Mouse (Mus musculus) frontal cortex, adult (tissue): ENCODE measurements around the gene Panx2.

Source experiments
- ATAC-seq: cut with Nextera tagmentation; 2 replicates; pipeline ENCODE4 v1.9.2; 2017; ENCODE audit warnings: mild to moderate bottlenecking, moderate library complexity, mixed read lengths; ENCODE audit not compliant: low TSS enrichment

Panx2 gene

DNA sequence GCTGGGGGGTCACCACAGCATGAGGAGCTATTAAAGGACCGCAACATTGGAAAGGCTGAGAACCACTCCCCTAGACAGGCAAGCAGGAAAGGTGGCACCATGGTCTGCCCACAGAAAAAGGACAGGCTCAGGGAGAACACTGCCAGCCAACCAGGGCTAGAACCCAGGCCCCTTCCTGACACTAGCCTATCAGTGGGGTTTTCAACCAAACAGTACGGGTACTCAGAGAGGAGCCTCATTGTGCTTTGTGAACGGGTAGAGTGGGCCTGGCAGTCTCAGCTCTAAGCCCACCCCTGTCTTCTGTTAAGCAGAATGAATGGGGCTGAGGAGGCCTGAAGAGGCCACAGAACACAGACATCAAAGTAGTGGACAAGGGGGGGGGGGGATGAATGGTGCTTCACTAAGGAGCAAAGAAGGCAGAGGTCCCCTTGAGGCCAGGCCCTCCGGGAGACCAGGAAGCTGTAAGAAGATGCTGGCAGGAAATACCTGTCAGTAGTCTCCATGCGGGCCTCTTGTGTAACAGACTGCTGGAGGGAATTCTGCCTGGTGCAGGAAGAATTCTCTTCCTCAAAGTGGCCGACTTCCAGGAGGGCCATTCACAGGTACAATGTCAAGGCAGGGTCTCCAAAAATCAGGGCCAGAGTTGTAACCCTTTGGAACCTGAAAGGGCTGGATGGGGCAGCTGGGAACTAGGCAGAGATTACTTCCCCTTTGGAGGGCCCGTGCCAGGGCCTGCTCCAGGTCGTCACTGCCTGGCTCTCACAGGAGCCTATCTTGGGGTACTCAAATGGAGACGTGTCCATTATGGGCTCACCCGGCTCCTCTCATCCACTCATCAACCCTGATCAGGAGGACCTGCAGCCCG, 15.3 kb downstream of the Panx2 start, which contains the start of gene Trabd:
TSS of gene Trabd (plus strand) at position 512 of the 865 bp plus-strand sequence.
- ATAC-seq = no peak; the same call in 1 of the 2 replicates

DNA sequence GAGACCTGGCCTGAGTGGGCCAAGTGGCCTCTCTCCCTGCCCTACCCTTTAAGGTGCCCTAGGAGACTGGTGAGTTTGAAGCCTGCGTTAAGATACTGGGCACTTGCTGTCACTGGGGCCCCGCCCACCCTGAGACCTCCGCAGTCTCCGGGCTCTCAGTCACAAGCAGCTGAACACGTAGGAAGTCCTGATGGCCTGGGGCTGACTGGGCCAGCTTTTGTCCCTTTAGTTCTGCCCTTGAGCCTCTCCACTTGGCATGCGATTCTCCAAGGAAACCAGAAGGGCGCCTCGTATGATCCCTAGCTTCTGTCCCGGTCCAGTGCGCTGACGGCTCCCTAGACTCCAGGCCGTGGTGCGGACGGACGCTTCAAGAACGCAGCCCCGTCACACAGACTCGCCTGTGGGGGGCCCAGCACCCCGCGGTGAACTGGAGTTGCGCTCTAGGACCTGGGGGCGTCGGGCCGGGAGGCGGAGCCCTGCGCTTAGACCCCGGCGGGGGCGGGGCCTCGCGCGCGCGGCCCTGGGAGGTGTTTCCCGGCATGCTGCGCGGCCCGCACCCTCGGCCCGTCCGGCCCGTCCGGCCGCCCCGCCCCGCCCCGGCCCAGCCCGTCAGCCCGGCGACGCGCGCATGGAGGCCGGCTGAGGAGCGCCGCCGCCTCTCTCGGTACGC, 16.1 kb downstream of the Panx2 start:
- peak; percentile 80 for ATAC-seq

DNA sequence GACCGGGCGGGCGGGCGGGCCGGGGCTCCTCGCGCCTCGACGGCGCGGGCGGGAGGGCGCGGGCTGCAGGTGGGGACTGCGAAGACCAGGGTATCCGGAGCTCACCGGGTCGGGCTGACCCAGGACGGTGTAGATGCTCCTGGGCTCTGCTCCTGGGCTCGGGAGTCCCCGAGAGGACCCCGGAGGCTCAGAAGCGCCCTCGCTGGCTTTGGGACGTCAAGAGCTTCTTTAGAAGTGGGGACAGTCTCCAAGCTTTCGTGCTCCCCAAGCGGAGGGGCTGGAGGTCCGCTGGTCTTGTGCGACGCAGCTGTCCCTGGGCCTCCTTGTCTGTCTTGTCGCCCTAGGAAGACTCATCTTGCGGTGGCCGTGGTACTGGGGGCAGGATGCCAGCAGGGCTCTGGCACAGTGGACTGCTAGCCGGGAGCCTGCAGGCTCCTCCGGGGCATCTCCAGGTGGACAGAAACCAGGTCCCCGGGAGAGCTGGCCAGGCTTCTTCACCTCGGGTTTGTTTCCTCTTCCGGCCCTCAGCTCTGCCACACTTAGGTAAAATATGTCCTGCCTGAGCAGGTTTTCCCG, 16.7 kb downstream of the Panx2 start:
- no peak for ATAC-seq

DNA sequence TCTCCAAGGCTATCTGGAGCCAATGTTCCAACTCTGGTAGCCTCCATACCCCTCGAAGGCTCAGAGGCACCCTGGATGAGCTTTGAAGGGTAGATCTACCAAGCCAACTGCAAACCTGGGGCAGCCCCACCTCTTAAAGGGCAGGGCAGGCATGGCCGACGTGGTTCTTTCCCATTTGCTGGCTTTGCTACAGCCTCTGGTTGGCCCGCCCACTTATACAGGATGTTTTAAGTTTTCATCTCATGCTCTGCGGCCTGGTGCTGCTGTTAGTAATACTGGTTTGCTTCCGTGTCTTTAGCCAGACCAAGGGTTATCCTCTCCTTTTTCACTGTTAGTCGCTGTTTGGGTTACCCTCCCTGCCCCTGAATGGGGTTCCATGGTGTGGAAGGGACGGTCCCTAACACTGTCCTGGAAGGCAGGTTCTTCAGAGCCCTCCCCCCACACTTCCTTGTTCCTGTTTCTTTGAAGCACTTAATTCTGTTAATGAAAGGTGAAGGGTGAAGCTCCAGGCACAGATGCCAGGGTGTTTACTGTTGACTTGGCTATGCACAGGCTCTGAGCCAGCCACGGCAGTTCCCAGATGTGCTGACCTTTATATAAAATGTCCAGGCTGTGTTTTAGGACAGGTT, 18.8 kb downstream of the Panx2 start:
- ATAC-seq = no peak

DNA sequence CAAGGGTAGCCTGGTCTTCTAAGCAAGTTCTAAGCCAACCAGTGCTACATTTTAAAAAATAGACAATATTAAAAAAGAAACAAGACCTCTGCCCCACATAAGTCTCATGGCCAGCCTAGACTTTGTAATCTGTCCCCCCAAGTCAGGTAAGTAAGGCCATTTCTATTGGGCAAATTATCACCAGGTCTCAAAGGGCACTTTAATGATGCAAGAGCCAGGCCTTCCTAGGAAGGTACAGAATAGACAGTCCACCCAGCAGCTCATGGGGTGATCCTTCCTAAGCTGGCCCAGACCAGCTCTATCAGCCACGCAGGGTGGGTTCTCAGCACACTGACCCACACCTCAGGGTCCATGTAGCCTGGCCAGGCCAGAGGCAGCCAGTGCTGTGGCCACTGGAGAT, 24.4 kb downstream of the Panx2 start:
- ATAC-seq = no peak

DNA sequence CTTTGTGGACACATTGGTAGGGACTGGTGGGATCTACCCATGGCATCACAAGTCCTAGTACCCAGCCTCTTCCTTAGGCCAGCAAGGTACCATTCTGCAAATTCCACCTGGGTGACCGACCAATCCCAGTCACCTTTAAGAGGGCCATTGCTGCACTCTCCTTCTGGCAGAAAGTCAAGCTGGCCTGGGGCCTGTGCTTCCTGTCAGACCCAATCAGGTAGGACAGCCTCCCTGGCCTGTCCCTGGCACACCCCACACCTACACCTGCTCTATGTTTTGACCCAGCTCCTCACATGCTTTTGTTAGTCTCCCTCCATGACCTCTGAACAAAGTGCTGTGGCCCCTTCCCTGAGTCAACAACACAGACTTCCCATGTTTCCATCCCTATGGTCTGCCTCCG, 25.3 kb downstream of the Panx2 start:
- no peak for ATAC-seq

DNA sequence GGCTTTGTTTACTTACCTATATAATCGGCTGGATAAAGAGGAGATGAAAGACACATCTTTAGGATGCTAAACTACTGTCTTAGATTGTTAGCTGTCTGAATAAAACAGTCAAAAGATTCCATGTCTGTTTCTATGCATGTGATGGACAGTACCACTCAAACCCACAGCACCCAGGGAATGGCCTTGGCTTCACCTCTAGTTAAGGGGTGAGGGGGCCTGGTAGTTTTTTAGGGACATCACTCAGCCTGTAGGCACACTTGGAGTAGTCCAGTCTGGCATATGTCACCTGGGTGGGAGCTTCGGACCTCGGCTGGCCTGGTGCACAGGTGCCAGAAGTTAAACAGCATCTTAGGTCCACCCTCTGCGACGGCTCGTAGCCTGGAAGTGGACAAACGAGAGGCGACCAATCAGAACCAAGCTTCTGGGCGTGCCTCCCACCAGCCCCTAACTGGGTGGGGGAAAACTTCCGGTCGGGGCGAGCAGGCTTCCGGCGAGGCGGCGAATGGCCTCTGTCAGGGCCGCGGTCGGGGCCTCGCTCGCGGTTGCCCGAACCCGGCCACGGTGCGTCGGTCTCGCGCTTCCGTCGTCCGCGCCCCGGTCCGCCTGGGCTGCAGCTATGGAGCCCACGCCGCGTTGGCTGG, 29.2 kb downstream of the Panx2 start, which contains the start of gene Selenoo:
TSS of gene Selenoo (plus strand) at position 478 of the 641 bp plus-strand sequence.
- ATAC-seq = peak; percentile 93

DNA sequence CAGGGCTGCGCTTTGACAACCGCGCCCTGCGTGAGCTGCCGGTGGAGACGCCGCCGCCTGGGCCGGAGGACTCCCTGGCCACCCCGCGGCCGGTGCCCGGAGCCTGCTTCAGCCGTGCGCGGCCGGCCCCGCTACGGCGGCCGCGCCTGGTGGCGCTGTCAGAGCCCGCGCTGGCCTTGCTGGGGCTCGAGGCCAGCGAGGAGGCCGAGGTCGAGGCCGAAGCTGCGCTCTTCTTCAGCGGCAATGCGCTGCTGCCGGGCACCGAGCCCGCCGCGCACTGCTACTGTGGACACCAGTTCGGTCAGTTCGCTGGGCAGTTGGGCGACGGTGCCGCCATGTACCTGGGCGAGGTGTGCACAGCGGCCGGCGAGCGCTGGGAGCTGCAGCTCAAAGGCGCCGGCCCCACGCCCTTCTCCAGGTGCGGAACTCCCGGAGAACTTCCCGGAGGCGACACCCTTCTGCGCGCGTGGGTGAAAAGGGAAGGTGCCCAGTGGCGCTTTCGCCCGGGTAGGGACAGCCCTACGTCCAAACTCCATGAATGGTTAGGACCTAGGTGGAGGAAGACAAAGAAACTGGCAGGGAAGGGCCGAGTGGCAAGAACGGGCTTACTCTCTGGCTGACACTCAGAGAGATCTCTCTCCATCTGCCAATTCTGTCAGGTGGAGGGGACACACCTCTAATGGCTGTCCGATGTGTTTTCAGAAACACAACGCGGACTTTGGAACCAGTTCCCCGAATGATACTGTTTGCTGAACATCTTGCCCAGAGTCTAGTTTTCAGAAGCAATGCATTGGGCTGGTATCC, 29.9 kb downstream of the Panx2 start:
- ATAC-seq = peak; percentile 33; the same call in 1 of the 2 replicates

DNA sequence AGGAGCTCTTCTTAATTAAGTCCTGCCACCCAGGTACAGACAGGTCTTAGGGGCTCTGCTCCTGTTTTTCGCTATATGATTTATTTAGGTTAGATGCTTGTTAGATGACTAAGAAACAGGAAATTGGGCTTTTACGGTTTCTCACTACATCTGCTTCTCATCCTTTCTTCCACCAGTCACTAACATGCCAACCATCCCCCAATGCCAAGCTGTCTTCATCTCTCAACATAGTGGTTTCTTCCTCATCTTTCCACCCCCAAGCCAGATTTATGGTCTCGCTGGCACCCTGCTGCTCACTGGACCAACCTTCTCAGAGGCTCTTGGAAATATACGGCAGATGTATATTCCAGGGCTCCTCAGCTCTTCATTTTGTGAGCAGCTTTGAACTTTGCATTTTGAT, 31.1 kb downstream of the Panx2 start:
- ATAC-seq = no peak

DNA sequence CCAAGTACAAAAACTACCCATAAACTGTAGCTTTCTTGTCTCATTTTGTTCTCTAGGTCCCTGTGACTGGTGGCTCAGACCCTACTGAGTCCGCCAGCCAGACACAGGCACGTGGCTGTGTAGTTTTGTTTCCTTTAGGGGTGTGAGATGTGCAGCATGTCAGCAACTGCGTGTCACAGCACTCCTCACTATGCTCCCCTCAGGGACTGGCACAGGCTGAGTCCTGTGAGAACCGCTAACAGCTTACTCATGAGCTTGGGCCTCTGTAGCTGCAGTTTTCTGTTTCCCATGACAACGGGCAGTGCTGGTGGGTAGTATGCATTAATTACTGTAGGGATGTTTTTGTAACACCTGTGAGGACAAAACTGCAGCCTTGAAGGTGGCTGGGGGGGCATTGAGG, 32.6 kb downstream of the Panx2 start:
- no peak for ATAC-seq

DNA sequence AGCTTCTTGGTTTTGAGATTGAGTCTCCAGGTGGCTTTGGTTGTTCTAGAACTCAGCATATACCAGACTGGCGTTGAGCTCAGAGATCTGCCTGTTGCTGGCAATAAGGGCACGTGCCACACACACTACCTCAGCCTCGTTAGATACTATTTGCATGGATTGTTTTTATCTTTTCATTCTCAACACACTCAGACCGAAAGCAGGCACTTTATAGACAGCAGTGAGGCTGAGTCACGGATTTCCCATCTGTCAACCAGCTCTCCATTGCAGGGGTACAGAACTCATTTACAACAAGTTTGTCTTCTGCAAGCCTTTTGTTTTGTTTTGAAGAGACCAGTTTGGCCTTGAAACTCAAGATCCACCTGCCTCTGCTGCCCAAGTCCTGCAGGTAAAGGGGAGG, 37.9 kb downstream of the Panx2 start:
- 0 out of 2 replicates have a peak, but pooled peaks have one; percentile 22 for ATAC-seq

DNA sequence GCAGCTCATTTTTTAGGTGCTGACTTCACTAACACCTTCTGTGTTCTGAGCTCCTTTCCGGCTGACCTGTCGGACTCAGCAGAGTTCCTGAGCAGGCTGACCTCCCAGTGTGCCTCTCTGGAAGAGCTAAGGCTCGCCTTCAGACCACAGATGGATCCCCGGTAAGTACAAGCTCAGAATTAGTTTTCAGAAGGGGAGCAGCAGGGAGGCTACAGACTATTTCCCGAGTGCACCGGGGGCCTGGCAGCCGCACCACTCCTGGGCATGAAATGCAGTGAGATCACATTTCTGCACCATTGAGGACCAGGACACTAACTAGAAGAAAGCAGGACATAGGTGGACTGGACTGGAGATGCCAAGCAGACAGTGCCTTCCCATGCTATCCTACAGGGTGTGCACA, 39.1 kb downstream of the Panx2 start:
- ATAC-seq = no peak

DNA sequence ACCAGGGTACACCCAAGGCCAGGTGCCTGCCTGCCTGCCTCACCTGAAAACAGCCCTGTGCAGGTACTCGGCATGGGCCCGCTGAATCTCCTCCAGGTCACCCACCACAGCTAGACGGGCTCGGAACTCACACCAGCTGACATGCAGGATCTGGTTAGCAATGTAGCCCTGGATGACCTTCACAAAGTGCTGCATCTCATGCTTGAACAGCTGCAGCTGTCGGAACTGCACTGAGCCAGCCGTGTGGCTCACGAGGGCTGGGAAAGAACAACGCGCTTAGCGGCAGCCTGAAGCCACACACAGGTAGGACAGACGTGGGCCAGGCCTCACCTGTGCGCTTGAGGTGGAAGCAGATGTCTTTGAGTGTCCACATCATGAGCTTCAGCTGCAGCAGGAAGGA, 41.3 kb downstream of the Panx2 start:
- ATAC-seq = no peak

DNA sequence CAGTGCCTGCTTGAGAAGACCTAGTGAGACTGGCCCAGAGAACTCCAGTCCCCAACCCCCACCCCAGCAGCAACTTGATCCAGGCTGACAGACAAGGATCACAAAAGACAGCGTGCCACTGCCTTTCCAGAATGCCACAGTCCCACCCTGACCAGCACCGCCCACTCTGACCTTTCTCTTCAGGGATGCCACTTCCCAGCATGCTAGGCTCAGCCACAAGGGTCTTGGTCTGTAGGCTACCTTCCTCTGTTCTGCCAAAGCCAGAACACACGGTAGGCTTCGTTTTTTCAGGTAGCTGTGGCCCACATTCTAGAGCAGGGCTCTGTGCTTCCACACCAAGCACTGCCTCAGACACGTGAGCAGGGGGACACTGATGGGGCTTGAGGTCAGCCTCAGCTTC, 43.1 kb downstream of the Panx2 start:
- ATAC-seq = no peak

DNA sequence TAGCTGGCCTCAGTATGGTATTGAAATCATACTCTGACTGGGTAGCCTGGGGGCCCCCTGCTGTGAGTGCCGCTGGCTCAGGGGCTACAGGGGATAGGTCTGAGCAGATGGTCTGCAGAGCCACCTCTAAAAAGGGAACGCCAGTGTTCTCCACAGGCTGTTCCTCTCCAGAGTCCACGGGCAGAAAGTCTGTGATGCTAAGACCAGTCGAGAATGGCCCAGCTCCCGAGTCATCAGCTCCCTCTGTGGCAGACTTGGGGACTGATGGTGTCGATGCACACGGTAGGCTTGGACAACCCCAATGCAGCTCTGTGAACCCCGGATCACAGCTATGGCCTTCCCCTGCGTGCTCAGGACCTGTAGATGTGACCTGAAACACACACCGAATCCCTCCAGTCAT, 44.4 kb downstream of the Panx2 start:
- ATAC-seq = 0 out of 2 replicates have a peak, but pooled peaks have one; percentile 28

DNA sequence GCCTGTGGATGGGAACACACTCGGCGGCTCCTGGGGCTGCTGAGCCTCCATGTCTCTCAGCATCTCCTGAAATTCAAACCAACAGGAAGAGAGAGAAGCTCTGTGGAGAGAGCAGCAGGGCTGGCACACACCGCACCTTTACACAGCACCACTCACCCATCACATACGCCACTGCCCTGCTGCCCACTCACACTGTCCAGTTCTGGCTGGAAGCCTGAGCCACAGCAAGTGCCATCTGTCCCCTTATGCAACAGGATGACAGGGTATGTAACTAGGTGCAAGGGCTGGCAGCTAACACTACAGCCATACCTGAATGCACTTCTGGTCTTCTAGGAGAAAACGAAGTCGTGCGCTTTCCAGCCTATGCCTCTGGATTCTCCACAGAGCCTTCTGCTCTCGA, 44.9 kb downstream of the Panx2 start:
- peak; percentile 35; the same call in 1 of the 2 replicates for ATAC-seq

DNA sequence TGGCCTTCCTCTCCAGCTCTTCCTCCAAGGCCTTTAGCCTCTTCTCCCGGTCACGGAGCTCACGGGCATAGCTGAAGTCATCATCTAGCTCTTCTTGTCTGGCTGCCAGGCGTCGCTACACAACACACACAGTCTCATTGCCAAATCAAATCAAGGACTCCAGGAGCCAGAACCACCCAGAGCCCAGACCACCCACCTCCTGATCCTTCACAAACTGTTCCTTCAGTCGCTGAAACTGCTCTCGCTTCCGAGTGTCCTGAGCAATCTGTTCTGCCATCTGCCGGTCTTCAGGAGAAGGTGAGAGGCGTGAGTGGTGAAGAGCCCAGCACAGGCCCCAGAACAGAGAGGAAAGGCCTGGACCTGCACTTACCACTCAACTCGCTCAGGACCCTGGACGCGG, 46.5 kb downstream of the Panx2 start:
- peak; percentile 38; the same call in 1 of the 2 replicates for ATAC-seq

DNA sequence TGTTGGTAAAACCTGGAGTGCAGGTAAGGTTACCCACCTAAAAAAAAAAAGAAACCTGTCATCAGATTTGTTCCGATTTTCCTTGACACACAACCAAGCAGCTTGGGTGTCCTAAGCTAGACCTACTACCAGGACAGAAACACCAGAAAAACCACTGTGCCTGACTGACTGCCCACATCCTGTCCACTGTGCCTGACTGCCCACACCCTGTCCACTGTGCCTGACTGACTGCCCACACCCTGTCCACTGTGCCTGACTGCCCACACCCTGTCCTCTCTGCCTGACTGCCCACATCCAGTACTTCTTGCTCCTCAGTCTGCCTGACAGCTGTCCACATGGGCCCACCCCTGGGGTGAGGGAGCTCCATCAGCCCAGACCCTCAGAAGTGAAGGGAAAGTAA, 47.4 kb downstream of the Panx2 start:
- no peak for ATAC-seq

DNA sequence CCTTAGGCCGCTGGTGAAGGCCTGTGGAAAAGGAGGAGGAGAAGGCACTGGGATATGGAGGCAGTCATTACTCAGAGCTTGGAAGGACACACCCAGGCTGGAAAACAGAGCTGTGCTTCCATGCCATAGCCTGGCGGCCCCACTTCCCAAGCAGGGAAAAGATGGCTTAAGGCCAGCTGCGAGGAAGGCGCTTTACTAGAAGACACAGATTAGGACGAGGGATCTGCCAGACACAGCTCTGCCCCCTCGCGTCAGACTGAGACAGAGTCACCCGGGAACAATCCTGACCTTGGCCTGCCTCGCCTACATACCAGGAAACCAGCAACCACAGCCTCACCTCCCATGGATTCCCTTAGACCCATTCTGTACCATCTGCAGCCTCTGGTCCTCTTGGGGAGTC, 50.6 kb downstream of the Panx2 start:
- 0 out of 2 replicates have a peak, but pooled peaks have one; percentile 15 for ATAC-seq

DNA sequence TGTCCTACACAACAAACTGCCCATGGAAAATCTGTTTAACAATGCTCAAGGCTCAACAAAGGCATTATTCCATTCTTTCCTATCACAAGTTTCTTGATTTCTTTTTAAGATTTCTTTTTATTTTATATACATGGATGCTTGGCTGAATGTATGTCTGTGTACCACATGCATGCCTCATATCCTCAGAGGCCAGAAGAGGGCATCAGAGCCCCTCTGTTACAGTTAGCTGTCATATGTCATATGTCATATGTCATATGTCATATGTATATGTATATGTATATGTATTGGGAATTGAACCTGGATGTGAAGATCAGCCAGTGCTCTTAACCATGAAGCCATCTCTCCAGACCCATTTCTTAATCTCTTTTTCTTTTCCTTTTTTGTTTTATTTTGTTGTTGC, 58.5 kb downstream of the Panx2 start:
- ATAC-seq = no peak
